Mouse (Mus musculus): ENCODE measurements at regions not wholly inside any gene's neighbourhood (a gene's known extent, or its start where the extent isn't known, plus 50 kb on each side); places are given as distances from the start of the nearest gene placed in this dataset.

DNA sequence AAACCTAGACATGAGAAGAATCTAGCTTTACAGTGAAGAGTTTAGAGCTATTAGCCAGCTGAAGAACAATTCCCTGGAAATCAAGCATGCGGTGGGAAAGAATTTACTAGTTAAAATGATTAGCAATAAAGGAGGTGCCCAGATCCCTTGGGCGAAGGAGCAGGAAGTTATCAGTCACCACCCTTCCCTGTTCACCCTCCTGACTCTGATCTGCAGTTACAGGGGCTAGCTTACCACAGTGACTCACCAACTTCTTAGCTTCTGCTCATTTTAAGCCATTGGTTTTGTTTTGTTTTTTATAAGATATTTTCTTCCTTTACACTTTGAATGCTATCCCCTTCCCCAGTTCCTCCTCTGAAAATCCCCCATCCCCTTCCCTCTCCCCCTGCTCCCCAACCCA lies 183.6 kb downstream of the Gxylt1 start:
- Histone ChIP-seq H3K9me3 (no peaks in the 10 kb centered on the region), H3K4me2 (no peak overlapping the region), H3K27ac (no peak overlapping the region), H3K36me3 (no peaks in the 10 kb centered on the region), H3K4me1 (no peaks in the 10 kb centered on the region), H3K27me3 (no peaks in the 10 kb centered on the region), H3K4me3 (no peak overlapping the region), H3K9ac (no peak overlapping the region)
- WGBS: 81% methylated on average over 2 of the region's 2 CpGs
- ATAC-seq (ENCODE audit: insufficient number of reproducible peaks, insufficient read depth, low FRiP score, low TSS enrichment, low read depth): no peak

DNA sequence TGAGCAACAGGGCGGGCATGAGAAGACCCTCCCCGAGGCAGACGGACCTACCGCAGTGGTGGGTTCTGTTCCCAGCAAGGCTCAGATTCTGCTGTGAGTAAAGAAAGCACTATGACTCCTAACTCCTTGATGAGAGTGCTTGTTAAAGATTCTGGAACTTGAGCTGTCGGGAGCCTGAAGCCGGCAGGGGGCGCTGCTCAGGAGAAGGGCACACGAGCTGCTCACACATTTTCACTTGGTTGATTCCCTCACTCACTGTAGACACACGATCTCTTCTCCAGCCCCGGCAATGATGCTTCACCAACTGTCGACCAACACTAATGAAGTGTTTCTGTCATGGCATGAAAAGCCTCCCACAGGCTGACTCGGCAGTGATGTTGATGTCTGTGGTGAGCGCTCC lies 185.6 kb downstream of the Gxylt1 start:
- H3K27me3 ChIP-seq: no peaks in the 10 kb centered on the region
- no peaks in the 10 kb centered on the region for H3K9me3 ChIP-seq
- 26% methylated on average over 13 of the region's 13 CpGs for WGBS
- no peak overlapping the region for H3K9ac ChIP-seq
- no peak for ATAC-seq (ENCODE audit: insufficient number of reproducible peaks, insufficient read depth, low FRiP score, low TSS enrichment, low read depth)
- H3K36me3 ChIP-seq: no peaks in the 10 kb centered on the region
- no peak overlapping the region for H3K27ac ChIP-seq
- 0 out of 2 replicates have a peak, but pooled peaks cover 4% of the 10 kb centered on the region for H3K4me1 ChIP-seq
- no peak overlapping the region for H3K4me2 ChIP-seq
- no peak overlapping the region for H3K4me3 ChIP-seq

DNA sequence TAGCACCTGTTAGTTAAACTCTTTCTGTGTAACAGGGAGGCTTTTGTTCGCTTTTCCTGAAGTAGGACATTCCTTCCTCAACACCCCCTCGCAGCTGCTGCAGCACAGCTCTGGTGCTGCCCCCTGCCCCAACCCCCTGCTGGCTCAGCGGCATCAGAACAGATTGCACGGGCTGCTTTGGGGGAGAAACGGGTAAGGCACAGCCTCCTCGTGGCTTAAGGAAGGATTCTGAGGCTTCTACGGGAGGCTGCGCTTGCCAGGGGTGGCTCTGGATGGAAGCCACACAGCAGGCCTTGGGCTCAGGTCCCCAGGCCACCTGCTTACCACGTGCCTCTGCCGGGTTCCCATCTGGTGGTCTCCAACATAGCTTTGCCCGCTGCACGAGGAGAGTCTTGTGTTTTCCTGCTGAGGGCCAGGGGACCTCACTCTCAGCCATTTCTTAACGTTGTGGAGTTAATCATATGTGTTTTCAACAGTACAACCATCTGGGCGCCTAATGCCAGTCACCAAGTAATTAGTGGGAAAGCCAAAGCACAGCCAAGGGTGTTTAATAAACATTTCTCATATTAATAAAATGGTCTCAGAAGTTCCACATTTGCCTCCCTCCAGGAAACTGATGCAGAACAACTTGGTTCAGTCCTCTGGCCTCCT lies 189.9 kb downstream of the Gxylt1 start:
- H3K27ac ChIP-seq: no peak overlapping the region
- 46% methylated on average over 14 of the region's 14 CpGs for WGBS
- no peak overlapping the region for H3K4me3 ChIP-seq
- H3K4me2 ChIP-seq: no peak overlapping the region
- no peaks in the 10 kb centered on the region for H3K9me3 ChIP-seq
- H3K27me3 ChIP-seq: no peaks in the 10 kb centered on the region
- no peaks in the 10 kb centered on the region for H3K36me3 ChIP-seq
- 0 out of 2 replicates have a peak, but pooled peaks cover 4% of the 10 kb centered on the region for H3K4me1 ChIP-seq
- no peak overlapping the region for H3K9ac ChIP-seq
- ATAC-seq (ENCODE audit: insufficient number of reproducible peaks, insufficient read depth, low FRiP score, low TSS enrichment, low read depth): no peak

DNA sequence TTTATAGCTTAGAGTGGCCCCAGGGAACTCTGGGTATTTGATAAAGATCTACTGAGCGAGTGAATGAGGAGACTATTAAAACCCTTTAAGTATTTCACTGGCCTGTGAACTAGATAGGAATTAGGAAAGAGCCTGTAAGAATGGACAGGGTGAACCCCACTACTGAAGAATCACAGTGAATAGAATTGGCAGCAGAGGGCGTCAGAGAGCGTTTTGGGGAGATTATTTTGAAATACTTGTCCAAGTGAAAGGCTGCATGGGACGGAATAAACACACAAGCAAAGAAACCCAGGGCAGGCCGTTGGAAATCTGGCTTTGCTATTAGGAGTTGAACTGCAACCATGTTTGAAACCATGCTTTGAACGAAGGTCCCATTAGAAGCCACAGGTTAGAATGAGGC lies 200.9 kb downstream of the Gxylt1 start:
- Histone ChIP-seq H3K9me3 (no peaks in the 10 kb centered on the region), H3K4me1 (no peaks in the 10 kb centered on the region), H3K27ac (no peak overlapping the region), H3K36me3 (no peaks in the 10 kb centered on the region), H3K27me3 (no peaks in the 10 kb centered on the region), H3K4me3 (no peak overlapping the region), H3K9ac (no peak overlapping the region), H3K4me2 (no peak overlapping the region)
- 58% methylated on average over 6 of the region's 6 CpGs for WGBS
- no peak for ATAC-seq (ENCODE audit: insufficient number of reproducible peaks, insufficient read depth, low FRiP score, low TSS enrichment, low read depth)

DNA sequence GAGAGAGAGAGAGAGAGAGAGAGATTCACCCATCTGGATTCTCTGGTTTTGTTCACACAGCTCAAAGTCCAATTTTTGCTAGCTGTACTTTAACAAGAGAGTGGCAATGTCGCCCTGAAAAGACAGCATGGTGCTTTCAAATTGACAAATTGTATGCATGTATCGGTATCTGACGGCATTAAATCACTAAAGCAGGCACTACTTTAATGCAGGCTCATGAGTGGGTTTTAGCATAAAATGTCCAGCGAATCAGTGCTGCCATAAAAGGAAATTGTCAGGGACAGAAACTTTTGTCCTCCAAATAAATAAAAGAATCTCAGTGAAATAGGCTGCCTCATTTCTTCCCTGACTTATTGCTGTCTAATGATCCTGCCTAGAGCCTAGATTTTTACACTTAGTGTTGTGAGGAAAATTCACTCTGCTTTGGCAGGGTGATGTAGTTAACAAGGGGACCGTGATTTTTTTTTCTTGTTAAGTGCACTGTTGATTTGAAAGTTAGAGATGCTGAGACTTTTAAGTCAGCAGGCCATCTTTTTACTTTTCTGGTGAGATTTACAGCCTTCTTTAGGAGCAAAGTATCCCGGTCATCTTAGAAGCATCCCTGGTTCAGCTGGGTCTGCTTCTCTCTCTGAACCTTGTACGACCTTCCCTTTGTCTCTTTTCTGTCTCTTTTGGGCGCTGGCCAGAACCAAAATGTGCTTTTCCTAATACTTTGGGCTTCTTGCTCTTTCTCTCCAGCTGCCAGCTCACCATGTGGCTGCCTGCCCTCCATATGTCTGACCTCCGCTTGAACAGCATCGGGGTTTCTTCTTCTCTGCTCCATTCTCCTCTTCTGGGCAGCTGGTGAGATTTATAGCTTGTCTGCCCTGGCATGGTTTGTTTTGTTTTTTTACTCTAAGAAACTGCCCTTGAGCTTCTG lies 212.5 kb downstream of the Gxylt1 start:
- no peak overlapping the region for H3K9ac ChIP-seq
- no peak overlapping the region for H3K27ac ChIP-seq
- H3K4me1 ChIP-seq: no peaks in the 10 kb centered on the region
- no peak for ATAC-seq (ENCODE audit: insufficient number of reproducible peaks, insufficient read depth, low FRiP score, low TSS enrichment, low read depth)
- H3K4me3 ChIP-seq: no peak overlapping the region
- H3K4me2 ChIP-seq: no peak overlapping the region
- no peaks in the 10 kb centered on the region for H3K9me3 ChIP-seq
- H3K36me3 ChIP-seq: no peaks in the 10 kb centered on the region
- 73% methylated on average over 10 of the region's 10 CpGs for WGBS
- H3K27me3 ChIP-seq: no peaks in the 10 kb centered on the region

- Histone ChIP-seq H3K9me3 (no peaks in the 10 kb centered on the region), H3K27ac (no peak overlapping the region), H3K4me1 (no peaks in the 10 kb centered on the region), H3K4me3 (no peak overlapping the region), H3K4me2 (no peak overlapping the region), H3K27me3 (no peaks in the 10 kb centered on the region), H3K9ac (no peak overlapping the region), H3K36me3 (no peaks in the 10 kb centered on the region)
- ATAC-seq (ENCODE audit: insufficient number of reproducible peaks, insufficient read depth, low FRiP score, low TSS enrichment, low read depth): no peak
- WGBS: 87% methylated on average over 3 of the region's 3 CpGs
Observed at GRCm38 (mm10) chr15:93053471-93053870, 221.5 kb downstream of the Gxylt1 start.

GRCm38 (mm10) chr15:93027185-93027584 lies 247.8 kb downstream of the Gxylt1 start:
- H3K4me2 ChIP-seq: no peak overlapping the region
- no peak overlapping the region for H3K4me3 ChIP-seq
- ATAC-seq (ENCODE audit: insufficient number of reproducible peaks, insufficient read depth, low FRiP score, low TSS enrichment, low read depth): no peak
- 32% methylated on average over 6 of the region's 6 CpGs for WGBS
- H3K4me1 ChIP-seq: no peaks in the 10 kb centered on the region
- H3K9me3 ChIP-seq: no peaks in the 10 kb centered on the region
- H3K27ac ChIP-seq: no peak overlapping the region
- H3K27me3 ChIP-seq: no peaks in the 10 kb centered on the region
- no peaks in the 10 kb centered on the region for H3K36me3 ChIP-seq
- no peak overlapping the region for H3K9ac ChIP-seq

DNA sequence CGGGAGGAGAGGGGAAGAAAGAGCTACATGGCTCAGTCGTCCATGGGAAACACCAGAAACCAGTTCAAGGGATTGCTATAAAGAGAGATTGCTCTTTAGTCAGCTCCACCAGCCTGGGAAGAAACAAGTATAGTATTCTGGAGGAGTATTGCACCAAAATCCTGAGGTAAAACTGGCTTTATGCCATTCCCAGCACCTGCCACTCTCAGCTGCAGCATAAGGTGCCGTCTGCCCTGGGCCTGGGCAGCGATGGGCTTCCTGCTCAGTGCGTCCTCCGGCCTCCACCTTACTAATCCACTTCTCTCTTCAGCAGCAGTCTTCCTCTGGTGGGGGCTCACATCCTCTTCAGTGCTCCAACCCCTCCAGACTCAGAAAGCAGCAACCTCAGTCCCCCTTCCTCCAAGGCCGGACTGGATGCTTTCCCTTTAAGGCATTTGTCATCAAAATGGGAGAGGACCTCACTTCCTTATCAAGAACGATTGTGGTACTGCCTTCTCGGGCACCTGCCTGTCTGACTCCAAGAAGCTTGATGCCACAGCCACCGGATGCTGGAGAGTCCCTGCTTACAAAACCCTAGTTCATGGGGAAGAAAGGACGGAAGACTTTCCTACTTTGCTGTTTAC lies 248.4 kb downstream of the Gxylt1 start:
- Histone ChIP-seq H3K27me3 (no peaks in the 10 kb centered on the region), H3K9ac (no peak overlapping the region), H3K4me3 (no peak overlapping the region), H3K4me2 (no peak overlapping the region), H3K4me1 (no peaks in the 10 kb centered on the region), H3K9me3 (no peaks in the 10 kb centered on the region), H3K36me3 (no peaks in the 10 kb centered on the region), H3K27ac (no peak overlapping the region)
- 57% methylated on average over 11 of the region's 11 CpGs for WGBS
- ATAC-seq (ENCODE audit: insufficient number of reproducible peaks, insufficient read depth, low FRiP score, low TSS enrichment, low read depth): no peak

DNA sequence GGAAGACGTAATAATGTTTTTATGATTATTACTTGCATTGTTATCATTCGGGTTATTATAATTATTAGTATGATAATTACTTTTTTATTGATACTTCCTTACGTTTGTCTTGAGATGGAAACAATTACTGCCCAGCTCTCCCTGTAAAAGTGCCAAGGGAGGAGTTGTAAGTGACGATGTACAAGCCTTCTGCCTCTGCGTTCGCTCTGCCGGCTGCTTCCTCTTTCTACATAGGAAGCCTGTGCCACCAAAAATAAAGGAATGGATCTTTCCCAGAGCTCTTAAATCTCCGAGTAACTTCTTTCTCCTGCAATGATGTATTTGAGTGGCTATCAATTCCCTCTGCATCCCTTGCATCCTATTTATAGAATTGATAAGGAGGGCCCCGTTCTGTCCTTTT lies 249.2 kb downstream of the Gxylt1 start:
- Histone ChIP-seq H3K4me1 (no peaks in the 10 kb centered on the region), H3K27ac (no peak overlapping the region), H3K36me3 (no peaks in the 10 kb centered on the region), H3K9me3 (no peaks in the 10 kb centered on the region), H3K9ac (no peak overlapping the region), H3K27me3 (no peaks in the 10 kb centered on the region), H3K4me2 (no peak overlapping the region), H3K4me3 (no peak overlapping the region)
- ATAC-seq (ENCODE audit: insufficient number of reproducible peaks, insufficient read depth, low FRiP score, low TSS enrichment, low read depth): no peak
- WGBS: 73% methylated on average over 9 of the region's 9 CpGs

GRCm38 (mm10) chr15:93024171-93024570 lies 250.8 kb downstream of the Gxylt1 start:
- Histone ChIP-seq H3K9me3 (no peaks in the 10 kb centered on the region), H3K9ac (no peak overlapping the region), H3K4me1 (no peaks in the 10 kb centered on the region), H3K4me3 (no peak overlapping the region), H3K27me3 (no peaks in the 10 kb centered on the region), H3K36me3 (no peaks in the 10 kb centered on the region), H3K4me2 (no peak overlapping the region), H3K27ac (no peak overlapping the region)
- 63% methylated on average over 6 of the region's 6 CpGs for WGBS
- no peak for ATAC-seq (ENCODE audit: insufficient number of reproducible peaks, insufficient read depth, low FRiP score, low TSS enrichment, low read depth)

DNA sequence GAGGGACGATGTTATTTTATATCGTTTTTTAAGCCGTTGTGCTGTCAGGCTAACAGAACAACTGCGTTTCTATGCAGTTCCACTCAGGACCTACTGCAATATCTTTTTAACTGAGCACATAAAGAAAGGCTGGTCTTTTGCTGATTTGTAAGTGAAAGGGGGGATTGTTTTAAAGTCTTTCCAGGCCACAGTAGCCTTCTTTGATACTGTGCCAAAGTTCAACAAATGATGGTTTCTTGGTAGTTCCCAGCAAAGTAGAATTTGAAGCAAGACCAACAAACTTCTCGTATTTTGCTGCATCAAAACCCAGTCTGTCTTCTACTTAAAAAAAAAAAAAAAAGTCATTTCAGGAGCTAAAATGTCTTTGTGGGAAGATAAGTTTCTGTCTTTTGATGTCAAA lies 263.8 kb downstream of the Gxylt1 start:
- WGBS: 57% methylated on average over 5 of the region's 5 CpGs
- H3K9ac ChIP-seq: no peak overlapping the region
- no peak overlapping the region for H3K27ac ChIP-seq
- H3K36me3 ChIP-seq: no peaks in the 10 kb centered on the region
- H3K27me3 ChIP-seq: no peaks in the 10 kb centered on the region; the same call in 1 of the 2 replicates
- no peak overlapping the region for H3K4me2 ChIP-seq
- H3K9me3 ChIP-seq: no peaks in the 10 kb centered on the region
- ATAC-seq (ENCODE audit: insufficient number of reproducible peaks, insufficient read depth, low FRiP score, low TSS enrichment, low read depth): no peak
- H3K4me1 ChIP-seq: peaks cover 8% of the 10 kb centered on the region
- no peak overlapping the region for H3K4me3 ChIP-seq

DNA sequence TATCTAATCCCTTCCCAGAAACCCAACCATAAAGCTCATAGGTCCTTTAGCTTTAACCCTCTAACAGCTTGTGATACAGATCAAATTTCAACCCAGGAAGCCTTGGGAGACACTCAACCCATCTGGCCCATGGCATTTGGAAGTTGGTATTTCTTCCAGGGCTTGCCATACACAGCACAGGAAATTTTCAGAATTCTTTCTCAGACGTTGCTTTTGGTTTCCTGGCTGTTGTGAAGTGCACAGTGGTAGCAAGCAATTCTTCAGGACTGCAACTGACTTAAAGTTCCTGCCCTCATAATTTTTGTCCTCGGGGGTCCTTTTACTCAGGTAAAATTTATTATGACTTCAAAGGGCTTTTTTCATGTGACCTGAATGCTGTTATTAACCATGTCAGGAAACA lies 264.4 kb downstream of the Gxylt1 start:
- Histone ChIP-seq H3K9me3 (no peaks in the 10 kb centered on the region), H3K4me2 (no peak overlapping the region), H3K4me1 (peaks cover 8% of the 10 kb centered on the region), H3K4me3 (no peak overlapping the region), H3K36me3 (no peaks in the 10 kb centered on the region), H3K27me3 (no peaks in the 10 kb centered on the region; the same call in 1 of the 2 replicates), H3K9ac (no peak overlapping the region), H3K27ac (no peak overlapping the region)
- whole genome bisulfite sequencing: 16% methylated on average over 2 of the region's 2 CpGs
- no peak for ATAC-seq (ENCODE audit: insufficient number of reproducible peaks, insufficient read depth, low FRiP score, low TSS enrichment, low read depth)
